Mouse (Mus musculus): ENCODE data around the gene Mfsd4b4.
"Not testable (repeated sequence)": the region's sequence is repeated elsewhere in the genome, so short reads cannot be mapped to it uniquely, and the experiment has no call there.

Gene Mfsd4b4

DNA sequence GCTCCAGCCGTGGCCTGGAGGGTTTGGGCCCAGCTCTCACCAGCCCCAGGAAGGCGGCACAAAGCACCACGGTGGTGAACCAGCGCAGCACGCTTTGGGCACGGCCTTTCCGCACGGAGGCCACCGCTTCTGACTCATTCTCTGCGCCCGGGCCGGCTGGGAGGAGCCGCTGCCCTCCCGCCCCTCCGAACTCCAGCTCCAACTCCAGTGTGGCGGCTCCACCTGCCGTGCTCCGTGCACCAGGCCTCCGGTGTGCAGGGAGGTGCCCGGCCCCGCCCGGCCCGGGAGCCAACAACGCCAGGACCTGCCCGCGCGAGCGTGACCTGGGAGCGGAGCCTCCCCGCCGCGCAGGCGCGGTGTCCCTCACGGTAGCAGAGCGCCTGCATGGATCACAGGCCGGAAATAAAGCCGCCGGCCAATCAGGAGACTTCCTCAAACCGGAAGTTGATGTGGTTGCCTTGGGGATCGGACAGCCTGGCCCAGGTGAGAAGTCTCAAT lies at the start of gene Mfsd4b4:
TSS of gene Mfsd4b4 (minus strand) at position 365 of the 498 bp plus-strand sequence.
- CTCF ChIA-PET: no interaction called here

- CTCF ChIA-PET: not testable (repeated sequence)
Measured at GRCm38 (mm10) chr10:39947195-39947594, 48.2 kb upstream of the Mfsd4b4 start.

GRCm38 (mm10) chr10:39936553-39936952 lies 37.5 kb upstream of the Mfsd4b4 start:
- CTCF ChIA-PET: no interaction called here

DNA sequence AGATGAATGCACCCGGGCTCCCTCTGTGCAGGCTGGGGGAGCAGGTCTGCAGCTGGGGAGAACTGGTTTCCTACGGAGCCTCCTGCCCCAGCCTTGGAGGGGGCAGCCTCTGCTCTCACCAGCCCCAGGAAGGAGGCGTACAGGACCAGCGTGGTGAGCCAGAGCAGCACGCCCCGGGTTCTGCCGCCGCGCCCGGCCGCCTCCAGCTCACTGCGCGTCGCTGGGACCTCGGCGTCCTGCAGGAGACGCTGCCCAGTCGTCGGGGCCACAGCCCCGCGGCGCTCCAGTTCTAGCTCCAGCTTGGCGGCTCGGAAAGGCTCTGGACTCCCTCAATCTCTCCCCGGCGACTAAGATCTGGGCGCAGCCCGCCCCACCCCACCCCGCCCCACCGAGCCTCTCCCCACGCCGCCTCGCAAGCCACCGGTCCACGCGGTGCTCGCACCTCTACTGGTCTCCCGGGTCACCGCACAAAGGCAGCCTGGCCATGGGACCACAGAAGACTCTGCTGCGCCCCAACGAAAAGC lies 27.6 kb upstream of the Mfsd4b4 start, which contains the start of gene Mfsd4b2:
TSS of gene Mfsd4b2 (minus strand) at position 308 of the 524 bp plus-strand sequence.
- CTCF ChIA-PET: no interaction called here

DNA sequence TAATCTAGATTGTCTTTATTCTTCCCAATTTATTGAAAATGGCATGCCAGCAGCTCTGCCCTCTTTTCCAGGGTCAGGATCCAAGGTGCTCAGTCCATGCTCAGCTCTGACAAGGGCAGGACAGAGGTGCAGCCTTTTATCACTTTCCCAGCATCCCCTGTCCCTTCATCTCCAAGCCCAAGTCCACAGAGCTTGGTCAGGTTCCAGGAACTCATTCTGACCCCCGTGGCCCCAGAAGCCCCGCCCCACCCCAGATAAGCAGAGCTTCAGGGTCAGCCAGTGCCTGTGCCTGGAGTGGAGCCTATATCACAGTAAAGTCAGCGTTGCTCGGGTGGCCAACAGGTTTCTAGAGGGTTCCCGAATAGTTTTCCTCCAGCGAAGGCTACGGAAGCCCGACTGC lies 25.5 kb upstream of the Mfsd4b4 start:
- CTCF ChIA-PET: interaction anchor here (0.6 kb wide), 2 partner anchors 392 to 718 kb away, joined by 4 to 5 read pairs; no protein-coding TSS in a partner anchor

- CTCF ChIA-PET: no interaction called here
Measured at GRCm38 (mm10) chr10:39912616-39913015, 13.6 kb upstream of the Mfsd4b4 start.

DNA sequence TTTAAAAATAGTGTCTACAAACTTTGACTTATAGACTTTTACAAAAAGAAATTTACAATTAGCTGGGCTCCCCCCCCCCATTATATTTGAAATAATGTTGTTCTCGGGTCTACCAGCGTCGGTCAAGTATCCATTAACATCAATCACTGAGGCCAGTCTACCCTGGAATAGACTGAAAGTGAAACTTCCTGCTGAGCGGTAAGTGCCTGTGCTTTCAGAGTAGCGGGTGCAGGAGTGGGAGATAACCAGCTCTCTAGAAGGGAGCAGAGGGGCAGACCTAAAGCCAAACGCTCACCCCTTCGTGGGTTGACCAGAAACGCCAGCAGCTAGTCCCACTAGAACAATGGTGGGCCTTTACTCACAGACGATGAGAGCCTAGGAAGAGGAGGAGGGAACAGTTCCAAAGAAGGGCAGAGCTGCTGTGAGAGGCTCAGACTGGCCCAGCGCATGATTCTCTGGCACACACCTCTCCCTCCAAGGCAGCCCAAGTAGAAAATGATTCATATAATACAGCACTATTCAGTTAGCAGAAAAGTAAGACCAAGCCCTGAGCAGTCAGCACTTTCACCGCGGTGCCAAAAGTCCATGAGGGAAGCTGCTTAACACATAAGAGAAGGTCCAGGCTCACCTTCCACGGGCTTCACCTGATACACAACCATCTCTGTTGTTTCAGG lies 9.9 kb upstream of the Mfsd4b4 start:
- CTCF ChIA-PET: no interaction called here

DNA sequence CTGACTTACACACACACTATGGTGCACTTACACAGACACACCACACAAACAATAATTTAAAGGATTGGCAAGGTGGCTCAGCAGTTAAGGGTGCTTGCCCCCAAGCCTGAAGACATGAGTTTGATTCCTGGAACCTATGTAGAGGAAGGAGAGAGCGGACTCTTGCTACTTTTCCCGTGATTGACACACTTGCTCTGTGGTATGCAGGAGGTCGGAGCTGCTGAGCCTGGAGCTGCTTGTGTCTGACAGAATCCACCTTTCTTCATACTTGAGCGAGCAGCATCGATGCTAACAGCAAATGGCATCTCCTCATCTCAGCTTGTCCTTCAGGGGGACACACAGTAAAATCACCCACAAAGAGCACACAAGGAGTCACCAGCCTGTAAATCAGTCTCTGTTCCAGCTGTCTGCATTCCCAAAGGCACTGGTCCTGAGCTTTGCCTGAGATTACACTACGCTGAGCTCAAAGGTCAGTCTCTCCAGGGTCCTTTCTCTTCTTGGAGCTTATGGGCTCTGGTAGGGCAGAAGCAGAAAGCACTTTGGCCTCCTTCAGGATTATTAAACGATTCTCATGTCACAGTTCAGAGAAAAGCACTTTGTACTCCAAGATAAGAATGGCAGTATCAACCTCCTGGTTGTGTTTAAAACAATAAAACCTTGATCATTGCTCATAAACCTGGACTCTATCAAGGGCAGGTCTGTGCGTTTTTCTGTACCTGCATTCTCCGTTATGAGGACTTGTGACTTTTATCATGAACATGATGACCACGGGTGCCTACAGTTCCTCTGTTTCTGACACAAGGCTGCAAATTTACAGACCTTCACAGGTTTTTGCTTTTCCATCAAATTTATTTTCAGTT lies 8.0 kb upstream of the Mfsd4b4 start:
- CTCF ChIA-PET: no interaction called here

DNA sequence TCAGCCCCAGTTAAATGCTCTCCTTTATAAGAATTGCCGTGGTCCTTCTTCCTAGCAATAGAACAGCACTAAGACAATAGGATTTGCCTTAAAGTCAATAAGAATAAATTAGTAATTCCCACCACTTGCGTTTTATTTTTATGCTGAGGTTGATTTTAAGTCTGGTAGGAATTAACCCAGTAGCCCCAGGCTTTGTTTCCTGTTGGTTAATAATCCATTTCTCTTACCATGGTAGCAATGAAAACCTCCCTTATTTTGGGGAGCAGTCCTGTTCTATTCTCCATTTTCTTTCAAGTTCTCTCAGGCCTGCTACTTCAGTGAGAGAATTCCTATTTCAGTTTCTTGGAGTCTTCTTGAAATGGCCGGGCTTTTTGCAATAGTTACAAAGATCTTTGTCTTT lies 5.2 kb upstream of the Mfsd4b4 start:
- CTCF ChIA-PET: interaction anchor here (0.6 kb wide), 1 partner anchor 18 kb away, joined by 3 read pairs; no protein-coding TSS in a partner anchor

GRCm38 (mm10) chr10:39896503-39896902 lies 2.5 kb downstream of the Mfsd4b4 start:
- CTCF ChIA-PET: no interaction called here

DNA sequence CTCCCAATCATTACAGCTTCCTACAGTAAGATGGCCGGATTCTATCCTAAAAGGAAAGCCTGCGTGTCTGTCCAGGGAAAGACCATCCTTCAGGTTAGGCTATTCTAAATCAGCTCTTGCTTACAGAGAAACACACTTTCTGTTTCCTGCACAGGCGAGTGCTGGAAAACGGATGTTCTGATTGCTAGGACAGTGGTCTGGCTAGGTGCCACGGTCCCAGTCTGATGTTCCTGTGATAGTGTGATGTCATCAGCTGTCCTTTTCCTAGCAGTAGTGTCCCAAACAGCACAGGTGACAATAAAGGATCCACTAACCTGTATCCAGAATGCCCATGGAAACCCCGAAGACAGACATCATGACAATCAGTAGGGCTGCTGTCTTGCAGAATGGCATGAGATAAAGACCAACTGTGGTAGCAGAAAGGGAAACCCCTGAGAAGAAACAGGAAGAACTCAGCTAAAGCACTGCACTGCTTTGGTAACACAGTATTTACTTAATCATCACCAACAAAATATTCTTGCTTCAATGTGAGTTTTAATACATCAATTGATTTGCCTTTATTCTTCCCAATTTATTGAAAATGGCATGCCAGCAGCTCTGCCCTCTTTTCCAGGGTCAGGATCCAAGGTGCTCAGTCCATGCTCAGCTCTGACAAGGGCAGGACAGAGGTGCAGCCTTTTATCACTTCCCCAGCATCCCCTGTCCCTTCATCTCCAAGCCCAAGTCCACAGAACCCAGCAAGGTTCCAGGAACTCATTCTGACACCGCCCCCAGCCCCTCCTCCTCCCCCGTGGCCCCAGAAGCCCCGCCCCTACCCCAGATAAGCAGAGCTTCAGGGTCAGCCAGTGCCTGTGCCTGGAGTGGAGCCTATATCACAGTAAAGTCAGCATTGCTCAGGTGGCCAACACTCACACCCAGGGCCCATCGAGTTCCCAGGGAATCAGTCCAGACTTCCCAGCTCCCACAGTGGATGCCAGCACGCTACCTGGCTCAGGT lies 5.0 kb downstream of the Mfsd4b4 start:
- CTCF ChIA-PET: no interaction called here

GRCm38 (mm10) chr10:39888621-39889020 lies 10.4 kb downstream of the Mfsd4b4 start:
- CTCF ChIA-PET: no interaction called here

- CTCF ChIA-PET: no interaction called here
Measured at GRCm38 (mm10) chr10:39865509-39865908, 33.5 kb downstream of the Mfsd4b4 start.

DNA sequence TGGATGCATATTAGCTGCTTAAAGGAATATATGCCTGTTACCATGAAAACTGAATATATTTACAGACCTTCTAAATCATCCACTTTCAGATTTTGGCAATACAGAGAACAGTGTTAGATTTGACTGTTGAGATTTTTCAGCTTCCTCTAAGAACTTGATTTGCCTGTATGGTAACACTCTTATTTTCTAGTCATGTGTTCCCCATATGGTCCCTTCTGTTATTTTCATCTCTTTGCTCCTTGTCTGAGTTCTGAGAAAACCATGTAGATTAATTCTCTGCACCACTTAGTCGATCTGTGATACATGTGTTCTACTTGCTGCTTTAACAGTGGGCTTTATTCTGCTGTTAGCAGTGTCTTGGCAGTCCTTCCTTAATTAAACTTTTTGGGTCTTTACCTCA lies 56.4 kb downstream of the Mfsd4b4 start:
- CTCF ChIA-PET: no interaction called here
